Mouse (Mus musculus) kidney, postnatal 0 days (tissue): ENCODE results near the gene Tmem238l. TPM values are rescaled to one million over a fixed set of nuclear protein-coding genes. Genes with fewer than 3 reads are reported as not detected.

ENCODE experiments used
- ATAC-seq: fragments of 200-750 bp; cut with Nextera tagmentation; replicated peaks from 2 replicates; pipeline ENCODE4 v1.8.0; 2017; ENCODE audit warnings: low read depth, moderate number of reproducible peaks, moderate TSS enrichment, moderate library complexity; ENCODE audit not compliant: low FRiP score
- DNase-seq: peaks from one replicate; pipeline ENCODE4 v3.0.0-alpha.2; 2016; ENCODE audit warnings: low spot score
- H3K27ac ChIP-seq: fragments of 300-500 bp; sonication (generic); 2 replicates; pipeline ENCODE4 v1.5.1; 2014; ENCODE audit warnings: mild to moderate bottlenecking
- H3K27me3 ChIP-seq: fragments of 300-500 bp; sonication (generic); 2 replicates; pipeline ENCODE4 v1.6.1; 2014; ENCODE audit warnings: low read length, mixed read lengths; ENCODE audit not compliant: insufficient read depth
- H3K36me3 ChIP-seq: fragments of 300-500 bp; sonication (generic); 2 replicates; pipeline ENCODE4 v1.6.1; 2014; ENCODE audit warnings: low read length, mixed read lengths; ENCODE audit not compliant: insufficient read depth
- H3K4me1 ChIP-seq: fragments of 300-500 bp; sonication (generic); replicated peaks from 2 replicates; pipeline ENCODE4 v1.6.1; 2014; ENCODE audit warnings: antibody characterized with exemption, low read length, mixed read lengths; ENCODE audit not compliant: insufficient read depth
- H3K4me2 ChIP-seq: fragments of 300-500 bp; sonication (generic); 2 replicates; pipeline ENCODE4 v1.6.1; 2014; ENCODE audit warnings: mild to moderate bottlenecking, low read length, moderate library complexity, mixed read lengths
- H3K4me3 ChIP-seq: fragments of 300-500 bp; sonication (generic); replicated peaks from 2 replicates; pipeline ENCODE4 v1.5.1; 2014; ENCODE audit warnings: low read depth, low read length
- H3K9ac ChIP-seq: fragments of 300-500 bp; sonication (generic); 2 replicates; pipeline ENCODE4 v1.6.1; 2014; ENCODE audit warnings: low read depth, low read length
- H3K9me3 ChIP-seq: fragments of 300-500 bp; sonication (generic); replicated peaks from 2 replicates; pipeline ENCODE4 v1.6.1; 2016; ENCODE audit warnings: low read length, inconsistent platforms, mixed read lengths
- CTCF ChIP-seq: IDR thresholded peaks from 2 replicates; pipeline ENCODE4 v1.5.1; 2016; ENCODE audit warnings: antibody characterized with exemption, low read depth, mild to moderate bottlenecking, moderate library complexity
- WGBS: fragments of 180-500 bp; shearing (Covaris S2); extraction: QIAGEN DNeasy Blood & Tissue Kit; methylation state at CpG from one replicate; pipeline ENCODE4 v1.1.7; 2014; 5-methylcytosine and 5-hydroxymethylcytosine counted together
- polyA plus RNA-seq: library from polyadenylated mRNA; unstranded; fragments of >200 nt; fragmentation: Nextera tagmentation; extraction: Ambion mirVana; gene quantifications from 2 replicates; pipeline ENCODE4 v1.2.1, GENCODE M21; 2015

Gene Tmem238l
- polyA plus RNA-seq, 1 experiment from 2014 or later = 1.1 TPM

- 68% methylated on average over 3 of the region's 3 CpGs for WGBS
- no peaks in the 10 kb centered on the region for H3K27me3 ChIP-seq
- H3K9ac ChIP-seq = no peak overlapping the region
- no peak overlapping the region for H3K4me3 ChIP-seq
- ATAC-seq (no peak), DNase-seq (no peak)
- H3K4me2 ChIP-seq = no peak overlapping the region
- H3K36me3 ChIP-seq = no peaks in the 10 kb centered on the region
- no peak for TF ChIP-seq CTCF
- H3K4me1 ChIP-seq = no peaks in the 10 kb centered on the region
- H3K27ac ChIP-seq = no peak overlapping the region
- no peaks in the 10 kb centered on the region for H3K9me3 ChIP-seq
These were observed 28.1 kb upstream of the Tmem238l start for GRCm38 (mm10) chr11:66928311-66928710.

- Histone ChIP-seq H3K27ac (no peak overlapping the region), H3K9ac (no peak overlapping the region), H3K36me3 (no peaks in the 10 kb centered on the region), H3K4me1 (no peaks in the 10 kb centered on the region), H3K27me3 (no peaks in the 10 kb centered on the region), H3K4me3 (no peak overlapping the region), H3K9me3 (no peaks in the 10 kb centered on the region), H3K4me2 (no peak overlapping the region)
- no peak for ATAC-seq
- no peak for TF ChIP-seq CTCF
- 76% methylated on average over 9 of the region's 9 CpGs for WGBS
- DNase-seq = no peak
These were observed 23.4 kb upstream of the Tmem238l start for GRCm38 (mm10) chr11:66932827-66933599.

- no peak for ATAC-seq
- DNase-seq = no peak
These were observed 21.8 kb upstream of the Tmem238l start for GRCm38 (mm10) chr11:66934428-66935173.

GRCm38 (mm10) chr11:66942011-66942410, 14.4 kb upstream of the Tmem238l start:
- Histone ChIP-seq H3K4me3 (no peak overlapping the region), H3K27ac (no peak overlapping the region), H3K36me3 (no peaks in the 10 kb centered on the region), H3K4me2 (no peak overlapping the region), H3K9ac (no peak overlapping the region), H3K9me3 (no peaks in the 10 kb centered on the region), H3K27me3 (no peaks in the 10 kb centered on the region), H3K4me1 (no peaks in the 10 kb centered on the region)
- ATAC-seq (no peak), DNase-seq (no peak)
- WGBS = 91% methylated on average over 5 of the region's 5 CpGs
- TF ChIP-seq CTCF = no peak

More at GRCm38 (mm10) chr11:66934428-66935173, 21.8 kb upstream of the Tmem238l start:
- Histone ChIP-seq H3K36me3 (no peaks in the 10 kb centered on the region), H3K27me3 (no peaks in the 10 kb centered on the region), H3K4me2 (no peak overlapping the region), H3K9ac (no peak overlapping the region), H3K4me3 (no peak overlapping the region), H3K9me3 (no peaks in the 10 kb centered on the region), H3K27ac (no peak overlapping the region), H3K4me1 (no peaks in the 10 kb centered on the region)
- TF ChIP-seq CTCF = no peak
- whole genome bisulfite sequencing = 57% methylated on average over 7 of the region's 7 CpGs

- ATAC-seq (no peak), DNase-seq (no peak)
- H3K4me3 ChIP-seq = no peak overlapping the region
- no peak overlapping the region for H3K4me2 ChIP-seq
- 60% methylated on average over 2 of the region's 2 CpGs for WGBS
- no peak for TF ChIP-seq CTCF
- no peaks in the 10 kb centered on the region for H3K4me1 ChIP-seq
- no peaks in the 10 kb centered on the region for H3K36me3 ChIP-seq
- H3K27me3 ChIP-seq = no peaks in the 10 kb centered on the region
- no peaks in the 10 kb centered on the region for H3K9me3 ChIP-seq
- H3K27ac ChIP-seq = no peak overlapping the region
- H3K9ac ChIP-seq = no peak overlapping the region
These were observed 11.1 kb upstream of the Tmem238l start for GRCm38 (mm10) chr11:66945224-66945767.

- no peak for ATAC-seq
- Histone ChIP-seq H3K4me1 (no peaks in the 10 kb centered on the region), H3K27me3 (no peaks in the 10 kb centered on the region), H3K4me3 (no peak overlapping the region), H3K27ac (no peak overlapping the region), H3K9ac (no peak overlapping the region), H3K9me3 (no peaks in the 10 kb centered on the region), H3K36me3 (no peaks in the 10 kb centered on the region), H3K4me2 (no peak overlapping the region)
- no peak for DNase-seq
- WGBS = 64% methylated on average over 6 of the region's 6 CpGs
- TF ChIP-seq CTCF = no peak
These were observed 9.9 kb upstream of the Tmem238l start for GRCm38 (mm10) chr11:66946521-66946920.
